Mouse (Mus musculus) stomach, postnatal 0 days (tissue): Measurements from ENCODE around the gene Hjurp.

Source experiments
- CTCF ChIP-seq: IDR thresholded peaks from 2 replicates; pipeline ENCODE4 v1.5.1; 2016; ENCODE audit warnings: antibody characterized with exemption, low read depth, mild to moderate bottlenecking, moderate library complexity
- EP300 ChIP-seq: optimal IDR thresholded peaks from 2 replicates; pipeline ENCODE3; 2016; ENCODE audit warnings: antibody characterized with exemption

DNA sequence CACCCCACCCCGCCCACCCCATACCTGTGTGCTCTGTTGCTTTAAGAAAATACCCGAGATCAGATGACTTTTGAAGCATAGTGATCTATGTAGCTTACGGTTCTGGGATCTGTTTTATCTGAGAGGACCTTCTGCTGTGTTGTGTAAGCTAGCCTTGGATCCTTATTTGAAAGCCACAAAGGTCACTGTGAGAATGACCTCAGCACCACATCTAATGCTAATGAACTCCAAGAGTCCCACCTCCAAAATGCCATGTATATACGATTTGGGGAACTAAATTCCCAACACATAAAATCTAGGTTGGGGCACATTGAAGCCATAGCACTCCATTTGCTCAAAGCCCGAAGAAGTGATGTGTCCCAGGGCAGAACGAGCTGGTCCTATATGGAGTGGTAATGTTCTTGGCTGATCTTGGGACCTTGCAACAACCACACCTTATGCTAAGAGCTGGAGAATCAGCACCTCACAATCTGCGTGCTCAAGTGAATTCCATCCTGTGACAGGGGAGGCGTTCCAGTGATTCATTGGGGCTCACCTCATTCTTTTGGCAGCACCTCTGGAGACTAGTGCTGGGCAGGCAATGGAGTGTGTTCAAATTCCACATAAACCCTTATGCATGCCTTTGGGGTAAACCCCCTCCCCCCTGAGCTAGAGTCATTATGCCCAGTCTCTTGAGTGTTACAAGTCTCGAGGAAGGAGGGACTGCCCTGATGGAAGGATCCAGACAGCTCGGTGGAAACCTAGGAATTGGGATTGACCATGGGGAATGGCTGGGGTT lies 20.4 kb downstream of the Hjurp start:
- TF ChIP-seq CTCF (no peak), EP300 (no peak)
